Mouse (Mus musculus) small intestine, adult 2 months (tissue): Measurements from ENCODE around the gene Cadps.

ENCODE experiments used
- CTCF ChIP-seq: fragments of 200-500 bp; IDR thresholded peaks from 2 replicates; pipeline ENCODE4 v1.5.1; 2012; ENCODE audit warnings: low read depth, mild to moderate bottlenecking, control low read depth, inconsistent platforms, low read length, moderate library complexity, mixed read lengths; ENCODE audit not compliant: insufficient replicate concordance, insufficient read length; ENCODE audit errors: extremely low read depth
- POLR2A ChIP-seq: fragments of 200-500 bp; IDR thresholded peaks from 2 replicates; pipeline ENCODE4 v1.6.1; 2012; ENCODE audit warnings: low read depth, mild to moderate bottlenecking, control low read depth, inconsistent platforms, low read length, moderate library complexity

GRCm38 (mm10) chr14:12707395-12707794 lies 115.5 kb downstream of the Cadps start:
- TF ChIP-seq CTCF: no peak
- TF ChIP-seq POLR2A: no peak
